ENCODE assay signal across 12 mouse cellular contexts in genomic region chr16:71391872-71392271, GRCm38 (mm10).
A peak's percentile ranks its signal among the peaks of the same experiment; 100 is the strongest.
DNase-seq lines count a peak whose midpoint lies in the region; ATAC-seq and TF ChIP-seq lines count a peak whose summit lies in the region.
"Had no signal": no experiment of that assay in that cellular context is flagged by ENCODE, and none has a peak within 500 bp of the region (broad histone marks: within the 10 kb centered on the region; RNA-seq: fewer than 3 reads in every experiment).

No protein-coding gene starts in this region.

- H3K9me3 ChIP-seq in hindbrain, embryonic 13.5 days = no peaks in the 10 kb centered on the region
- no peaks in the 10 kb centered on the region for H3K9me3 ChIP-seq in hindbrain, embryonic 11.5 days (ENCODE audit: control insufficient read depth, low read length)
- H3K9me3 ChIP-seq in lung, embryonic 14.5 days (ENCODE audit: low read depth, low read length) = no peaks in the 10 kb centered on the region
- H3K9me3 ChIP-seq in embryonic facial prominence, embryonic 15.5 days (replicated peaks) = no peaks in the 10 kb centered on the region
- no peaks in the 10 kb centered on the region for H3K9me3 ChIP-seq in midbrain, embryonic 15.5 days
- H3K9me3 ChIP-seq: heart, embryonic 10.5 days had no signal

- H3K9ac ChIP-seq in hindbrain, embryonic 13.5 days = no peak overlapping the region
- H3K9ac ChIP-seq in hindbrain, embryonic 11.5 days (ENCODE audit: low read depth, low read length) = no peak overlapping the region
- no peak overlapping the region for H3K9ac ChIP-seq in lung, embryonic 14.5 days
- no peak overlapping the region for H3K9ac ChIP-seq in embryonic facial prominence, embryonic 15.5 days
- no peak overlapping the region for H3K9ac ChIP-seq in midbrain, embryonic 15.5 days

- no peak overlapping the region for H3K4me2 ChIP-seq in hindbrain, embryonic 13.5 days
- H3K4me2 ChIP-seq in hindbrain, embryonic 11.5 days (replicated peaks; ENCODE audit: low read depth, low read length) = no peak overlapping the region
- no peak overlapping the region for H3K4me2 ChIP-seq in lung, embryonic 14.5 days
- H3K4me2 ChIP-seq in embryonic facial prominence, embryonic 15.5 days (replicated peaks) = 0 out of 2 replicates have a peak overlapping the region, but pooled peaks have one; percentile 10
- H3K4me2 ChIP-seq in midbrain, embryonic 15.5 days = peak overlapping the region; percentile 24

- intact Hi-C loops in heart, postnatal 36 days (cut with DNase I) = no loop called here

- peak overlapping the region; percentile 52; the same call in 1 of the 2 replicates for H3K27ac ChIP-seq in hindbrain, embryonic 13.5 days
- no peak overlapping the region for H3K27ac ChIP-seq in hindbrain, embryonic 11.5 days (ENCODE audit: low read depth, low read length)
- no peak overlapping the region for H3K27ac ChIP-seq in lung, embryonic 14.5 days (ENCODE audit: low read depth)
- H3K27ac ChIP-seq in embryonic facial prominence, embryonic 15.5 days (replicated peaks) = no peak overlapping the region
- H3K27ac ChIP-seq in midbrain, embryonic 15.5 days = peak overlapping the region; percentile 63
- H3K27ac ChIP-seq: heart, embryonic 10.5 days had no signal

- no peaks in the 10 kb centered on the region for H3K36me3 ChIP-seq in hindbrain, embryonic 13.5 days
- H3K36me3 ChIP-seq in hindbrain, embryonic 11.5 days (ENCODE audit: control insufficient read depth, insufficient read depth, low read length) = no peaks in the 10 kb centered on the region
- no peaks in the 10 kb centered on the region for H3K36me3 ChIP-seq in lung, embryonic 14.5 days (ENCODE audit: insufficient read depth)
- H3K36me3 ChIP-seq in embryonic facial prominence, embryonic 15.5 days = no peaks in the 10 kb centered on the region
- H3K36me3 ChIP-seq in midbrain, embryonic 15.5 days (replicated peaks) = no peaks in the 10 kb centered on the region
- H3K36me3 ChIP-seq: heart, embryonic 10.5 days had no signal

- TF ChIP-seq CTCF in lung, embryonic 14.5 days (IDR thresholded peaks at IDR 0.05; ENCODE audit: low read depth) = no peak

- DNase-seq in hindbrain, embryonic 11.5 days (ENCODE audit: low spot score) = no peak
- DNase-seq in lung, embryonic 14.5 days = peak; percentile 8
- no peak for DNase-seq in lung, postnatal 4 days
- no peak for DNase-seq in heart, postnatal 36 days
- DNase-seq: right cerebral cortex, postnatal 25 days had no signal

- no peaks in the 10 kb centered on the region for H3K27me3 ChIP-seq in hindbrain, embryonic 13.5 days
- no peaks in the 10 kb centered on the region for H3K27me3 ChIP-seq in hindbrain, embryonic 11.5 days (ENCODE audit: control insufficient read depth, insufficient read depth, low read length)
- no peaks in the 10 kb centered on the region for H3K27me3 ChIP-seq in lung, embryonic 14.5 days (ENCODE audit: insufficient read depth, low read length)
- H3K27me3 ChIP-seq in embryonic facial prominence, embryonic 15.5 days = no peaks in the 10 kb centered on the region
- H3K27me3 ChIP-seq in midbrain, embryonic 15.5 days (replicated peaks) = no peaks in the 10 kb centered on the region

- H3K4me3 ChIP-seq in hindbrain, embryonic 13.5 days = no peak overlapping the region
- no peak overlapping the region for H3K4me3 ChIP-seq in hindbrain, embryonic 11.5 days (ENCODE audit: low read depth, low read length)
- no peak overlapping the region for H3K4me3 ChIP-seq in lung, embryonic 14.5 days (ENCODE audit: low read depth, low read length)
- 0 out of 2 replicates have a peak overlapping the region, but pooled peaks have one; percentile 3 for H3K4me3 ChIP-seq in embryonic facial prominence, embryonic 15.5 days (replicated peaks)
- no peak overlapping the region for H3K4me3 ChIP-seq in midbrain, embryonic 15.5 days
- H3K4me3 ChIP-seq: heart, embryonic 10.5 days; myocyte had no signal

- 0 out of 2 replicates have a peak, but pooled peaks cover 5% of the 10 kb centered on the region for H3K4me1 ChIP-seq in hindbrain, embryonic 13.5 days (replicated peaks)
- H3K4me1 ChIP-seq in hindbrain, embryonic 11.5 days (replicated peaks; ENCODE audit: control insufficient read depth, insufficient read depth, low read length) = no peaks in the 10 kb centered on the region
- no peaks in the 10 kb centered on the region for H3K4me1 ChIP-seq in lung, embryonic 14.5 days (ENCODE audit: insufficient read depth)
- H3K4me1 ChIP-seq in embryonic facial prominence, embryonic 15.5 days = no peaks in the 10 kb centered on the region
- peaks cover 6% of the 10 kb centered on the region; the same call in 1 of the 2 replicates for H3K4me1 ChIP-seq in midbrain, embryonic 15.5 days
- H3K4me1 ChIP-seq: heart, embryonic 10.5 days had no signal

- peak; percentile 77; the same call in 1 of the 2 replicates for ATAC-seq in hindbrain, embryonic 13.5 days (ENCODE audit: low FRiP score)
- no peak for ATAC-seq in hindbrain, embryonic 11.5 days (ENCODE audit: low FRiP score)
- no peak for ATAC-seq in lung, embryonic 14.5 days (ENCODE audit: insufficient read depth)
- no peak for ATAC-seq in embryonic facial prominence, embryonic 15.5 days (ENCODE audit: insufficient number of reproducible peaks, low FRiP score, low TSS enrichment, low read depth)
- peak; percentile 85 for ATAC-seq in midbrain, embryonic 15.5 days (replicated peaks)
- ATAC-seq: intestine, postnatal 0 days; lung, postnatal 0 days had no signal

- WGBS in hindbrain, embryonic 13.5 days = 29% methylated on average over 5 of the region's 5 CpGs
- 49% methylated on average over 5 of the region's 5 CpGs for WGBS in hindbrain, embryonic 11.5 days
- WGBS in lung, embryonic 14.5 days = 27% methylated on average over 5 of the region's 5 CpGs
- 21% methylated on average over 5 of the region's 5 CpGs for WGBS in embryonic facial prominence, embryonic 15.5 days
- 17% methylated on average over 5 of the region's 5 CpGs for WGBS in midbrain, embryonic 15.5 days

Comparison
In these comparisons a context has a peak if more than half of its experiments do, and no peak if none do; other contexts are left out.
1. ATAC-seq: peak in hindbrain, embryonic 13.5 days (single experiment) and midbrain, embryonic 15.5 days (single experiment); none in hindbrain, embryonic 11.5 days (single experiment), lung, embryonic 14.5 days (single experiment) and embryonic facial prominence, embryonic 15.5 days (single experiment).
2. H3K27ac ChIP-seq: peak in hindbrain, embryonic 13.5 days (single experiment) and midbrain, embryonic 15.5 days (single experiment); none in hindbrain, embryonic 11.5 days (single experiment), lung, embryonic 14.5 days (single experiment) and embryonic facial prominence, embryonic 15.5 days (single experiment).
3. H3K4me2 ChIP-seq: peak in embryonic facial prominence, embryonic 15.5 days (single experiment) and midbrain, embryonic 15.5 days (single experiment); none in hindbrain, embryonic 13.5 days (single experiment), hindbrain, embryonic 11.5 days (single experiment) and lung, embryonic 14.5 days (single experiment).